Mouse (Mus musculus) C2C12 (cell line): ENCODE data around the gene Gbx2. TPM values are rescaled to one million over a fixed set of nuclear protein-coding genes. Genes with fewer than 3 reads are reported as not detected.

ENCODE experiments used
- H3K27me3 ChIP-seq: one replicate; pipeline ENCODE4 v1.6.1; 2011; ENCODE audit not compliant: control insufficient read depth, insufficient read depth, insufficient read length
- H3K36me3 ChIP-seq: one replicate; pipeline ENCODE4 v1.6.1; 2011; ENCODE audit not compliant: control insufficient read depth, insufficient read depth
- H3K4me3 ChIP-seq: one replicate; pipeline ENCODE4 v1.5.1; 2011; ENCODE audit warnings: mild to moderate bottlenecking, control low read depth; ENCODE audit not compliant: poor library complexity, insufficient read depth, severe bottlenecking
- H3K79me2 ChIP-seq: one replicate; pipeline ENCODE4 v1.6.1; 2011; ENCODE audit not compliant: control insufficient read depth, insufficient read depth
- H3K79me3 ChIP-seq: one replicate; pipeline ENCODE4 v1.6.1; 2011; ENCODE audit warnings: low read depth, control low read depth
- H3ac ChIP-seq: one replicate; pipeline ENCODE3; 2011; ENCODE audit warnings: low read depth; ENCODE audit not compliant: control insufficient read depth, insufficient read length
- CEBPB ChIP-seq: IDR thresholded peaks from one replicate; pipeline ENCODE4 v1.6.1; 2011; ENCODE audit warnings: low read depth, mild to moderate bottlenecking, control low read depth, moderate library complexity
- CTCF ChIP-seq: IDR thresholded peaks from one replicate; pipeline ENCODE4 v1.5.1; 2011; ENCODE audit not compliant: control insufficient read depth, insufficient read depth, insufficient read length
- FOSL1 ChIP-seq: IDR thresholded peaks from one replicate; pipeline ENCODE4 v1.8.0; 2011; ENCODE audit warnings: mild to moderate bottlenecking, low read length; ENCODE audit not compliant: poor library complexity, insufficient read depth, severe bottlenecking
- MAX ChIP-seq: IDR thresholded peaks from one replicate; pipeline ENCODE4 v1.6.1; 2011; ENCODE audit warnings: mild to moderate bottlenecking, control low read depth
- MYOD1 ChIP-seq: IDR thresholded peaks from one replicate; pipeline ENCODE4 v1.6.1; 2011; ENCODE audit warnings: low read depth; ENCODE audit not compliant: control insufficient read depth, insufficient read length
- MYOG ChIP-seq: IDR thresholded peaks from one replicate; pipeline ENCODE4 v1.6.1; 2011; ENCODE audit not compliant: control insufficient read depth, insufficient read length; ENCODE audit errors: extremely low read depth
- USF1 ChIP-seq: IDR thresholded peaks from one replicate; pipeline ENCODE4 v1.6.1; 2011; ENCODE audit warnings: low read depth, mild to moderate bottlenecking, control low read depth, moderate library complexity
- polyA plus RNA-seq: library from polyadenylated mRNA; unstranded; fragments of >200 nt; fragmentation: generic; extraction: Trizol; gene quantifications from one replicate; pipeline ENCODE4 v1.2.1, GENCODE M21; 2012; ENCODE audit warnings: missing spikeins

Gbx2 gene
- polyA plus RNA-seq, 1 experiment, result 0.16 TPM

- no peaks in the 10 kb centered on the region for H3K27me3 ChIP-seq
- H3K4me3 ChIP-seq, result no peak overlapping the region
- TF ChIP-seq CEBPB, result no peak
- TF ChIP-seq USF1, result no peak
- no peak for TF ChIP-seq MYOG
- no peak for TF ChIP-seq MYOD1
- no peak for TF ChIP-seq MAX
- TF ChIP-seq CTCF, result no peak
- TF ChIP-seq FOSL1, result no peak
- H3K79me2 ChIP-seq, result no peaks in the 10 kb centered on the region
- H3ac ChIP-seq, result no peak overlapping the region
- H3K36me3 ChIP-seq, result no peaks in the 10 kb centered on the region
- H3K79me3 ChIP-seq, result no peaks in the 10 kb centered on the region
These were observed 50.1 kb downstream of the Gbx2 start for GRCm38 (mm10) chr1:89880834-89881233.

- Histone ChIP-seq H3K79me3 (no peaks in the 10 kb centered on the region), H3ac (no peak overlapping the region), H3K27me3 (no peaks in the 10 kb centered on the region), H3K36me3 (no peaks in the 10 kb centered on the region), H3K79me2 (no peaks in the 10 kb centered on the region), H3K4me3 (no peak overlapping the region)
- TF ChIP-seq FOSL1 (no peak), MAX (no peak), MYOD1 (no peak)
These were observed 50.8 kb downstream of the Gbx2 start for GRCm38 (mm10) chr1:89880193-89880592.

- Histone ChIP-seq H3K79me2 (no peaks in the 10 kb centered on the region), H3K4me3 (no peak overlapping the region), H3ac (no peak overlapping the region), H3K27me3 (no peaks in the 10 kb centered on the region), H3K36me3 (no peaks in the 10 kb centered on the region), H3K79me3 (no peaks in the 10 kb centered on the region)
- TF ChIP-seq MAX (no peak), MYOG (no peak)
These were observed 52.5 kb downstream of the Gbx2 start for GRCm38 (mm10) chr1:89878496-89878895.

Other genes starting within 250 kb of the Gbx2 start
- gene Asb18, start 83.5 kb upstream of the Gbx2 start, polyA plus RNA-seq, result not detected
- not detected for gene Iqca, start 222.2 kb upstream of the Gbx2 start, polyA plus RNA-seq